Mouse (Mus musculus): ENCODE results near the gene Bbs9. TPM values are rescaled to one million over a fixed set of nuclear protein-coding genes. Genes with fewer than 3 reads are reported as not detected.

Bbs9 gene
- polyA plus RNA-seq, 1 experiment, result 3.3 TPM

DNA sequence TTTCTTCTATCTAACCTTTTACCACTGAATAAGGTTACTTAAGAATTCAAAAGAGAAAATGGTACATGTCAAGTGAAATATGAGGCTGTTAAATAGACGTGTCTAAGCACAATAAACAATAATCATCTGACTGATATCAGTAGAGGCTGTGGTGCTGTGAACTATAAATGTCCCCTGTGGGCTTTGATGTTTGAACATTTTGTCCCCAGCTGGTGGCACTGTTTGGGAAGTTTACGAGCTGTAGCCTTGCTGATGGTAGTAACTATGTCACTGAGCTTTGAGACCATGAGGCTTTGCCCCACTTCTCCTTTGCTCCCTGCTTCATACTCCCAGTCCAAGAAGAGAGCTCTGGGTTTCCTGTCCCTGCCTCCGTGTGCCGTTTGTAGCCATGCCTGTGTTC lies 222.3 kb downstream of the Bbs9 start:
- Histone ChIP-seq H3K4me3 (ENCODE audit: insufficient read depth, poor library complexity, severe bottlenecking) (no peak overlapping the region), H3ac (ENCODE audit: control insufficient read depth, insufficient read length, low read depth) (no peak overlapping the region), H3K79me3 (ENCODE audit: low read depth) (no peaks in the 10 kb centered on the region), H3K79me2 (ENCODE audit: control insufficient read depth, insufficient read depth) (no peaks in the 10 kb centered on the region), H3K27me3 (ENCODE audit: control insufficient read depth, insufficient read depth, insufficient read length) (no peaks in the 10 kb centered on the region), H3K36me3 (ENCODE audit: control insufficient read depth, insufficient read depth) (no peaks in the 10 kb centered on the region)
- TF ChIP-seq MYOD1 (IDR thresholded peaks at IDR 0.05; ENCODE audit: control insufficient read depth, insufficient read length, low read depth) (no peak), CTCF (IDR thresholded peaks at IDR 0.05; ENCODE audit: control insufficient read depth, insufficient read depth, insufficient read length) (no peak), MYOG (IDR thresholded peaks at IDR 0.05; ENCODE audit: control insufficient read depth, extremely low read depth, insufficient read length) (no peak), CEBPB (IDR thresholded peaks at IDR 0.05; ENCODE audit: low read depth) (no peak), MAX (IDR thresholded peaks at IDR 0.05) (no peak), USF1 (IDR thresholded peaks at IDR 0.05; ENCODE audit: low read depth) (no peak), FOSL1 (IDR thresholded peaks at IDR 0.05; ENCODE audit: insufficient read depth, low read length, poor library complexity, severe bottlenecking) (no peak)

DNA sequence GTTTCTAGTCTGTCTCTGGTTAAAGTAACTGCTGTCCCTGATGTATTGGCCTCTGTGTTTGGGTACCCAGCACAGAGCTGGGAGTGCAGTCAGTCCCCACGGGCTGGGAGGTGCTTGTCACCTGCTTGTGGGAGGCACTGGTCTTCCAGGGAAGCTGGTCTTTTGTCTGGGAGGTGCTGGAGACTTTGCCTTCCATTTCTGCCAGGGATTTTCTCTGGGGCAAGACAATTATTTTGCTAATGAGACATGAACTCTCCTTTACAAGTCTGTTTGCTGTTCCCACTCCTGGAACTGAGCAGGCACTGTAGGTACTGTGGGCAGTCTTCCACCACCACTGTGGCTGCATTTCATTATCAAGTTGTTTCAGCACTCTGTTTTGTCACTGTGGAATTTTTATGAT lies 223.0 kb downstream of the Bbs9 start:
- Histone ChIP-seq H3K79me3 (ENCODE audit: low read depth) (no peaks in the 10 kb centered on the region), H3K4me3 (ENCODE audit: insufficient read depth, poor library complexity, severe bottlenecking) (no peak overlapping the region), H3K27me3 (ENCODE audit: control insufficient read depth, insufficient read depth, insufficient read length) (no peaks in the 10 kb centered on the region), H3K79me2 (ENCODE audit: control insufficient read depth, insufficient read depth) (no peaks in the 10 kb centered on the region), H3ac (ENCODE audit: control insufficient read depth, insufficient read length, low read depth) (no peak overlapping the region), H3K36me3 (ENCODE audit: control insufficient read depth, insufficient read depth) (no peaks in the 10 kb centered on the region)
- TF ChIP-seq MAX (IDR thresholded peaks at IDR 0.05) (no peak), USF1 (IDR thresholded peaks at IDR 0.05; ENCODE audit: low read depth) (no peak), CEBPB (IDR thresholded peaks at IDR 0.05; ENCODE audit: low read depth) (no peak), MYOG (IDR thresholded peaks at IDR 0.05; ENCODE audit: control insufficient read depth, extremely low read depth, insufficient read length) (no peak), FOSL1 (IDR thresholded peaks at IDR 0.05; ENCODE audit: insufficient read depth, low read length, poor library complexity, severe bottlenecking) (no peak), MYOD1 (IDR thresholded peaks at IDR 0.05; ENCODE audit: control insufficient read depth, insufficient read length, low read depth) (no peak), CTCF (IDR thresholded peaks at IDR 0.05; ENCODE audit: control insufficient read depth, insufficient read depth, insufficient read length) (no peak)

DNA sequence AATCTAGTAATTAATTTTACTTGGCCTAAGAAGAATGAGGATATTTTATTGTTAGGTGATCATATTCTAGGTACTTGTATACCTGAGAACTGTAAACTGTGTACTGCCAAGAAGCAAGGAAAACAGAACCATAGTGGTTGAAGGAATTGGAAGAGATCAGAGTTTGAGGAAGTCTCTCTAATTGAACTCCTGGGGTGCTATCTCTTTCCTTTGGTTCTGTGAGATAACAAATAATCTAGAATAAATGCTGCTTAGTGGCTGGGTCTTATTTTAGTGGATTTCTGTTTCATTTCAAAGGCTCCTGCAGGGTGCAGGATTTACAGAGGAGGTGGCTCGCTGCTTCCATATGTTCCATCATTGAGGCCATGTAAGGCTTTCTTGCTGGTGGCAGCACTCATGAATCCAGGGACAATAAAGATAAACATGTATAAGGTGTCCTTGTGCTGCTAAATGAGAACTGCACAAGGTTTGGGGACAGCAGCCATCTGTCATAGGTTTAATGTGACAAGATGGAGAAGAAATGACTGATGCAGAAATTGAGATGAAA lies 226.6 kb downstream of the Bbs9 start:
- H3K36me3 ChIP-seq (ENCODE audit: control insufficient read depth, insufficient read depth), result no peaks in the 10 kb centered on the region
- H3ac ChIP-seq (ENCODE audit: control insufficient read depth, insufficient read length, low read depth), result no peak overlapping the region
- H3K27me3 ChIP-seq (ENCODE audit: control insufficient read depth, insufficient read depth, insufficient read length), result no peaks in the 10 kb centered on the region
- no peaks in the 10 kb centered on the region for H3K79me3 ChIP-seq (ENCODE audit: low read depth)
- TF ChIP-seq FOSL1 (IDR thresholded peaks at IDR 0.05; ENCODE audit: insufficient read depth, low read length, poor library complexity, severe bottlenecking) (no peak), MYOG (IDR thresholded peaks at IDR 0.05; ENCODE audit: control insufficient read depth, extremely low read depth, insufficient read length) (no peak), MYOD1 (IDR thresholded peaks at IDR 0.05; ENCODE audit: control insufficient read depth, insufficient read length, low read depth) (no peak), USF1 (IDR thresholded peaks at IDR 0.05; ENCODE audit: low read depth) (no peak), MAX (IDR thresholded peaks at IDR 0.05) (no peak), CTCF (IDR thresholded peaks at IDR 0.05; ENCODE audit: control insufficient read depth, insufficient read depth, insufficient read length) (no peak), CEBPB (IDR thresholded peaks at IDR 0.05; ENCODE audit: low read depth) (no peak)
- no peak overlapping the region for H3K4me3 ChIP-seq (ENCODE audit: insufficient read depth, poor library complexity, severe bottlenecking)
- no peaks in the 10 kb centered on the region for H3K79me2 ChIP-seq (ENCODE audit: control insufficient read depth, insufficient read depth)

DNA sequence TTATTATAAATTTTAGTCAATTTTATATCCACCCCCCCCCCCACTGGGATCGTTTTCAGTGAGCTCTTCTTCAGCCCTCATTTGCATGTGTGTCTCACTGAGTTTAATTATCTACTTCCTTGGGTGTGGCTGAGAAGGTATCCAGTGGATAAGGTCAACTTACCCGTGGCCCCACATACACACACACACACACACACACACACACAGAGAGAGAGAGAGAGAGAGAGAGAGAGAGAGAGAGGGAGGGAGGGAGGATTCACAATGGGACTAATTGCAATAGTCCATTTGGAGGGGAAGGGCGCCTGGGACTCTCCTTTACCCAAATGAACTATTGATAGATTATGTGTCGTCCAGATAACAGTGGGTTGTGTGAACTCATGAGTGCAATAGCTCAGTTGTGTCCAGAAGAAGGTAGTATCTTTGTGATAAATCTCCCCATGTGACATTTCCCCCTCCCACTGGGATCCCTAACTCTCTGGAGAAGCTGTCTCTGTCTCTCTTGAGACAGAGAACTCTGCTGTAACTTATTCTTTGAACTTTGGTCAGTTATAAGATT lies 227.4 kb downstream of the Bbs9 start:
- H3K79me3 ChIP-seq (ENCODE audit: low read depth), result no peaks in the 10 kb centered on the region
- no peaks in the 10 kb centered on the region for H3K27me3 ChIP-seq (ENCODE audit: control insufficient read depth, insufficient read depth, insufficient read length)

DNA sequence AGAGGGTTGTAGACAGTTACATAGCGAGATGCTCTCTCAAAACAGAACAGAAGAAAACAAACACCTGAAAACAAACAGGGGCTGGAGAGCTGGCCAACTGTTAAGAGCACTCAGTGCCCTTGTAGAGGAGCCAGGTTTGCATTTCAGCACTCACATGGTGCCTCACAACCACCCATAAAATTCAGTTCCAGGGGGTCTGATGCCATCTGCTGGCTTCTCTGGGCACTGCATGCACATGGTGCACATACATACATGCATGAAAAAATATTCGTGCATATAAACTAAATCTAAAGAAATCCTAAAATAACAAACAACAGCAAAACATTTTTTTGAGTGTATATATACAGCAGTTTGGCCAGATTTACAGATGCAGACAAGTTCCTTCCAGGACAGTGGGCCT lies 228.0 kb downstream of the Bbs9 start:
- Histone ChIP-seq H3K27me3 (ENCODE audit: control insufficient read depth, insufficient read depth, insufficient read length) (no peaks in the 10 kb centered on the region), H3ac (ENCODE audit: control insufficient read depth, insufficient read length, low read depth) (no peak overlapping the region), H3K79me2 (ENCODE audit: control insufficient read depth, insufficient read depth) (no peaks in the 10 kb centered on the region), H3K4me3 (ENCODE audit: insufficient read depth, poor library complexity, severe bottlenecking) (no peak overlapping the region), H3K79me3 (ENCODE audit: low read depth) (no peaks in the 10 kb centered on the region), H3K36me3 (ENCODE audit: control insufficient read depth, insufficient read depth) (no peaks in the 10 kb centered on the region)
- TF ChIP-seq CTCF (IDR thresholded peaks at IDR 0.05; ENCODE audit: control insufficient read depth, insufficient read depth, insufficient read length), result no peak
- TF ChIP-seq MAX (IDR thresholded peaks at IDR 0.05), result no peak
- no peak for TF ChIP-seq CEBPB (IDR thresholded peaks at IDR 0.05; ENCODE audit: low read depth)
- TF ChIP-seq MYOD1 (IDR thresholded peaks at IDR 0.05; ENCODE audit: control insufficient read depth, insufficient read length, low read depth), result no peak
- no peak for TF ChIP-seq FOSL1 (IDR thresholded peaks at IDR 0.05; ENCODE audit: insufficient read depth, low read length, poor library complexity, severe bottlenecking)
- TF ChIP-seq MYOG (IDR thresholded peaks at IDR 0.05; ENCODE audit: control insufficient read depth, extremely low read depth, insufficient read length), result no peak
- TF ChIP-seq USF1 (IDR thresholded peaks at IDR 0.05; ENCODE audit: low read depth), result no peak

More for the DNA sequence above, 227.4 kb downstream of the Bbs9 start:
- TF ChIP-seq MYOG (IDR thresholded peaks at IDR 0.05; ENCODE audit: control insufficient read depth, extremely low read depth, insufficient read length), result no peak
- TF ChIP-seq MAX (IDR thresholded peaks at IDR 0.05), result no peak
- no peak for TF ChIP-seq USF1 (IDR thresholded peaks at IDR 0.05; ENCODE audit: low read depth)
- TF ChIP-seq FOSL1 (IDR thresholded peaks at IDR 0.05; ENCODE audit: insufficient read depth, low read length, poor library complexity, severe bottlenecking), result no peak
- TF ChIP-seq MYOD1 (IDR thresholded peaks at IDR 0.05; ENCODE audit: control insufficient read depth, insufficient read length, low read depth), result no peak
- no peak for TF ChIP-seq CTCF (IDR thresholded peaks at IDR 0.05; ENCODE audit: control insufficient read depth, insufficient read depth, insufficient read length)
- TF ChIP-seq CEBPB (IDR thresholded peaks at IDR 0.05; ENCODE audit: low read depth), result no peak
- H3ac ChIP-seq (ENCODE audit: control insufficient read depth, insufficient read length, low read depth), result no peak overlapping the region
- H3K4me3 ChIP-seq (ENCODE audit: insufficient read depth, poor library complexity, severe bottlenecking), result no peak overlapping the region
- H3K79me2 ChIP-seq (ENCODE audit: control insufficient read depth, insufficient read depth), result no peaks in the 10 kb centered on the region
- no peaks in the 10 kb centered on the region for H3K36me3 ChIP-seq (ENCODE audit: control insufficient read depth, insufficient read depth)
